Mouse (Mus musculus): ENCODE data around the gene Agbl5.

DNA sequence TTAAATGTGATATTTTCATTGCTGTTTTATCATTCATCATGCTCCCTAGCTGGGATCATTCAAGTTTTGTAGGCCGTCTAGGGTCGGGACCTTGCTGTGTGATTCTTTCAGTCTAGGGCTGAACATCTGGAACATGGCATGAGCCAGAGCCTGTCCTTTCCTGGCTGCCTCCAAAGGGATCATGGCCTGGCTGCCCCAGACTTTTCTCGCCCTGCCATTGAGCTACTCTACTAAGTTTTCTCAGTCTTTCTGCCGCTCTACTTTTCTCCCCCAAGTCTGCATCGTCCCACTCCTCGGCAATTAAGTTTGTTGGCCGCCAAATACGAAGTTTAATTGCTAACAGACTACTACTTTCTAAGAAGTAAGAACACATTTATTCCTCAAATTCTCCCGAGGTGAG, 19.5 kb upstream of the Agbl5 start:
- TF ChIP-seq CTCF (conservative IDR thresholded peaks at IDR 0.05; ENCODE audit: insufficient read depth, insufficient read length, low read depth, low read length) (no peak), POLR2A (IDR thresholded peaks at IDR 0.05; ENCODE audit: low read depth, low read length) (no peak)
